Mouse (Mus musculus): ENCODE results near the gene Trp53tg5. TPM values are rescaled to one million over a fixed set of nuclear protein-coding genes. Genes with fewer than 3 reads are reported as not detected.

Gene Trp53tg5
- total RNA-seq, 1 experiment from 2014 or later, result not detected

GRCm38 (mm10) chr2:164421306-164421705, 52.2 kb downstream of the Trp53tg5 start:
- ATAC-seq (ENCODE audit: extremely low read depth, insufficient number of reproducible peaks, low FRiP score, poor library complexity, severe bottlenecking), result no peak

Other genes starting within 250 kb of the Trp53tg5 start
- not detected in 2 replicates for gene Svs2, start 235.3 kb downstream of the Trp53tg5 start, total RNA-seq (2017)
- gene Svs3b, start 217.1 kb downstream of the Trp53tg5 start, total RNA-seq (2017), result not detected in 2 replicates
- not detected in 2 replicates for gene Svs4, start 195.3 kb downstream of the Trp53tg5 start, total RNA-seq (2017)
- gene Svs3a, start 184.5 kb downstream of the Trp53tg5 start, total RNA-seq (2017), result not detected in 2 replicates
- not detected in 2 replicates for gene Svs6, start 157.0 kb downstream of the Trp53tg5 start, total RNA-seq (2017)
- gene Svs5, start 141.0 kb downstream of the Trp53tg5 start, total RNA-seq (2017), result not detected in 2 replicates
- 327 and 410 TPM in 2 replicates for gene Slpi, start 84.6 kb downstream of the Trp53tg5 start, total RNA-seq (2017)
- 0.37 and 0.47 TPM in 2 replicates for gene Rbpjl, start 70.6 kb downstream of the Trp53tg5 start, total RNA-seq (2017)
- gene Matn4, start 68.6 kb downstream of the Trp53tg5 start, total RNA-seq (2017), result 0.12 TPM in 1 of 2 replicates, not detected in the other
- 61.3 and 73.7 TPM in 2 replicates for gene Sdc4, start 29.8 kb downstream of the Trp53tg5 start, total RNA-seq (2017)
- gene Sys1, start 16.8 kb downstream of the Trp53tg5 start, total RNA-seq (2017), result 26.4 and 33.5 TPM in 2 replicates
- gene Gm20458, start 12.8 kb downstream of the Trp53tg5 start, total RNA-seq (2017), result not detected in 2 replicates
- gene Dbndd2, start 12.4 kb upstream of the Trp53tg5 start, total RNA-seq (2017), result 1.3 and 2.3 TPM in 2 replicates
- 26.2 and 29.7 TPM in 2 replicates for gene Pigt, start 23.8 kb upstream of the Trp53tg5 start, total RNA-seq (2017)
- not detected in 2 replicates for gene Wfdc2, start 88.7 kb upstream of the Trp53tg5 start, total RNA-seq (2017)
- gene Spint3, start 99.7 kb upstream of the Trp53tg5 start, total RNA-seq (2017), result not detected in 2 replicates
- not detected in 2 replicates for gene Wfdc6a, start 111.7 kb upstream of the Trp53tg5 start, total RNA-seq (2017)
- gene Eppin, start 119.9 kb upstream of the Trp53tg5 start, total RNA-seq (2017), result not detected in 2 replicates
- not detected in 2 replicates for gene Wfdc6b, start 139.8 kb upstream of the Trp53tg5 start, total RNA-seq (2017)
- not detected in 2 replicates for gene Wfdc8, start 139.9 kb upstream of the Trp53tg5 start, total RNA-seq (2017)
- not detected in 2 replicates for gene Wfdc16, start 165.1 kb upstream of the Trp53tg5 start, total RNA-seq (2017)
- gene Wfdc10, start 182.3 kb upstream of the Trp53tg5 start, total RNA-seq (2017), result not detected in 2 replicates
- not detected in 2 replicates for gene Wfdc9, start 182.9 kb upstream of the Trp53tg5 start, total RNA-seq (2017)
- not detected in 2 replicates for gene Wfdc11, start 200.4 kb upstream of the Trp53tg5 start, total RNA-seq (2017)
- not detected in 2 replicates for gene Wfdc13, start 211.4 kb upstream of the Trp53tg5 start, total RNA-seq (2017)
- gene Spint4, start 224.8 kb upstream of the Trp53tg5 start, total RNA-seq (2017), result not detected in 2 replicates
- gene Spint5, start 241.6 kb upstream of the Trp53tg5 start, total RNA-seq (2017), result not detected in 2 replicates

Data from neutrophil, adult 5-6 weeks (primary cell).